Mouse (Mus musculus): ENCODE data around the gene Sapcd1. TPM values are rescaled to one million over a fixed set of nuclear protein-coding genes. Genes with fewer than 3 reads are reported as not detected.

The Sapcd1 gene
- 1.3 and 1.7 TPM in 2 replicates for polyA plus RNA-seq (2015; fragmentation: Nextera tagmentation; extraction: Ambion mirVana)

DNA sequence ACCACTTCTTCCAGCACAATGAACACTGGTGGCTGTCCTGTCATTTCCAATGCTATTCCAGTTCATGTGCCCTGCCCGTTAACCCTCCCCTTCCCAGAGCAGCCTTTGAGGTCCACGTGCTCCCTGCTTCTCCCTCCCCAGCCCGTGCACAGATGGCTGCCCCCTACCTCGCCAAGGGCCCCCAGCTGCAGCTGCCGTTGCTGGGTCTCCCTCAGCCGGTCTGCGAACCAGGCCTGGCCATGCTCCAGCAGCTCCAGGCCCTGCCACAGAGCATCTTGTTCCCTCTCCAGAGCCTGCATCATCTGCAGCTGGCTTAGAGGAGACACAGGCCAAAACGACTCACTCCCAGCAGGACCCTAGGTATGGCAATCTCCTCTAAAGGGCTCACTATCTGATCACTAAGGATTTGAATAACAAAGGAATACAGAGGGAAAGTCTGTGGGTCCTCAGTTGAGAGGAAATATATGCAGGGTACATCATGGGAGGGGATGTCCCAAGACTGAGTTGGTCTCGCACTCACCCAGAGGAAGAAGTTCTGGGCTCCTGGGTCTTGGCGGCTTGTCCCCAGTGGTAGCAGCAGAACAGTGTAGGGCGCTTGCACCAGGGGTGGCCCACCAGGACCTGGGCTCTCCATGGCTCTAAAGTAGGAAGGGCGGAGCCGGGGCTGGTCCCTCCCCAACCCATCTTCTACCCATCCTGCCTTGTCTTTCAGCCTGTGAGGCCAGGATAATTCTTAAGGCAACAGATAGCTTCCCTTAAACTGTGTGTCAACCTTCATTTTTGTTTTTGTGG, at the start of gene Sapcd1:
Gene Sapcd1 (minus strand): TSS at position 740 of the 792 bp plus-strand sequence.

DNA sequence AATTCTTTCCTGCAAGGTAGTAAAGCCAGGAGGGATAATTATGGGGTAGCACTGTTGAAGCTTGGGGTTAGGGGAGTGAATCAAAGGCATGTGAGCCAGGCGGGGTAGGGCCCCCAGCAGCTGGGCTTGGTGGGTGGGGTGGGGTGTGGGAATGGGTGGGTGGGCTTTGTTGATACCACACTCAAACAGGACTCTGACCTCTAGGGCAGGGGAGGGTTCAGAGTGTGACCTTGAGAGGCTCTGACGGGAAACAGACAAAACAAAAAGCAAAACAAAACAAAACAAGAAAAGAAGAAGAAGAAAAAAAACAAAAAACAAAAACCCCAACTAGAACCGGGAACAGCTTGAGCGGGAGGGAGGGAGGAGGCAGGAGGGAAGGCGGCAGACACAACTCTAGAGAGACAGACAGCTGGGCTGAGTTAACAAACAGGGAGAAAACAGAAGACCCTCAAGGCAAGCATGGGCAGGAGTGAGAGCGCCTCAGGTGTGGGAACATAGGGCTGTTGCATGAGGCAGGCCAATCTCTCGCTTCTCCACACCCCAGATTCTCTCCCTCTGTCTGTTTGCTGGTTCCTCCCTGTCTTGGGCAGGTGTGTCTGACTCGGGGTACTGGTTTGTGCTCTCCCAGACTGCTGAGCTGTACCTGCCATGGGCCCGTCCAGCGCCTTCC, 48.8 kb upstream of the Sapcd1 start, which contains the start of gene Ly6g6e:
Gene Ly6g6e (plus strand): TSS at position 396 of the 670 bp plus-strand sequence.

DNA sequence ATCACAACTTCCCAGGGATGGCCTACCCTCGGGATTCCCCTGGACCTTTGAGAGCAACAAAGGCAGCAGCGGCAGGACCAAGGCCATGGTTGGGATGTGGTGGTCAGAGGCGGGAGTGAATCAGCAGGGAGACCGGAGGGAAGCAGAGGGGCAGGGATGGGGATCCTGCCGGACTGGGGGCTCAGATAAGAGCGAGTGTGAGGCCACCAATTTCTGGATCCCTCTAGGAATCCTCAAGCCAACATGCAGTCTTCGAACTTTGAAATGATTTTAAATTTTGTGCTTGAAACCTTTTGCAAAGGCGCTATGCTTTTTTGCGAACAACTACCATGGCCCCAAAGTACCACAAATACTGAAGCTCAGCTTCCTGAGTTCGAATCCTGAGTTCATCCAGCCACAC, 38.3 kb upstream of the Sapcd1 start, which contains the start of gene Mpig6b:
Gene Mpig6b (minus strand): TSS at position 101 of the 400 bp plus-strand sequence.

DNA sequence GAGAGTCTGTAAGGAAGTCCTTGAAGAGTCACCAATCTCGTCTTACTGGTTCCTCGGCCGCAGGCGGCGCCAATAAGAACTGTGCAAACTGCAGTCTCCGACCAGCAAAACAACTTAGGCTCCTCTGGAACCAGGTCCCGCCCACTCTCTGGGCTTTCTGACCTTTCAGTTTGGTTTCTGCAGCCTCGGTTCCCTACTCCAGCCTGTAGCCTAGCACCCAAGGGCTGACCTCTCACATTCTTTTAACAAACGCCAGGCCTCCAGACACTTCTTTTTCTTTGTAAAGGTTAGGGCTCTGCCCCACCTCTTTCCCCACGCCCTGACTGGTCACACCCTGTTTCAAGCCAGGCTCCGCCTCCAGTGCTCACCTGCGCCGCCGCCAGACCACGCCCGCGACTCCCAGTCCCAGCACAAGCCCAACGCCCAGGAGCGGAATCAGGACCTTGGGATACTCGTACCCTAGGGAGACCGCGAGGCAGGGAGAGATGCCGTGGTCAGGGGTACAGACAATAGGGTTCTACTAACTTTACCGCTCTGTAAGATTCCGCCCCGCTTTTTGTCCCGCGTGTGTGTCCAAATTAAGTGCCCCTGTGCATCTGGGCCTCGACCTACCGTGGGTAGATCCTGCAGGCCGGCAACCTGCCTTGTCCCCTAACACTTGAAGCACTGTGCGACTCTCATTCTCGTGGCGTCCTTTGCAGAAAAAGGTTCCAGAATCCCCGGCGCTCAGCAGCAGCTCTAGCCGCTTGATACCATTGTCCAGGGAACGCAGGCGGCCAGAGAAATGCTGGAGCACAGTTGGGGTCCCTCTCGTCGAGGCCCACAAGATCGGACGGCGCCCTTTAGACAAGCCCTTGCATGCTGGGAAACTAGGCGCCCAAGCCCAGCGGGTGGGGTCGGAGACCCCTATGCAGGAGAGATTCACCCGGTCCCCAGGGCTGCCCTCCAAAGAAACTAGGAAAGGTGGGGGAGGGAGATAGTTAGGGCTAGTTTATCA, 37.4 kb upstream of the Sapcd1 start, which contains the start of gene Ly6g6c:
Gene Ly6g6c (plus strand): TSS at position 438 of the 997 bp plus-strand sequence.

DNA sequence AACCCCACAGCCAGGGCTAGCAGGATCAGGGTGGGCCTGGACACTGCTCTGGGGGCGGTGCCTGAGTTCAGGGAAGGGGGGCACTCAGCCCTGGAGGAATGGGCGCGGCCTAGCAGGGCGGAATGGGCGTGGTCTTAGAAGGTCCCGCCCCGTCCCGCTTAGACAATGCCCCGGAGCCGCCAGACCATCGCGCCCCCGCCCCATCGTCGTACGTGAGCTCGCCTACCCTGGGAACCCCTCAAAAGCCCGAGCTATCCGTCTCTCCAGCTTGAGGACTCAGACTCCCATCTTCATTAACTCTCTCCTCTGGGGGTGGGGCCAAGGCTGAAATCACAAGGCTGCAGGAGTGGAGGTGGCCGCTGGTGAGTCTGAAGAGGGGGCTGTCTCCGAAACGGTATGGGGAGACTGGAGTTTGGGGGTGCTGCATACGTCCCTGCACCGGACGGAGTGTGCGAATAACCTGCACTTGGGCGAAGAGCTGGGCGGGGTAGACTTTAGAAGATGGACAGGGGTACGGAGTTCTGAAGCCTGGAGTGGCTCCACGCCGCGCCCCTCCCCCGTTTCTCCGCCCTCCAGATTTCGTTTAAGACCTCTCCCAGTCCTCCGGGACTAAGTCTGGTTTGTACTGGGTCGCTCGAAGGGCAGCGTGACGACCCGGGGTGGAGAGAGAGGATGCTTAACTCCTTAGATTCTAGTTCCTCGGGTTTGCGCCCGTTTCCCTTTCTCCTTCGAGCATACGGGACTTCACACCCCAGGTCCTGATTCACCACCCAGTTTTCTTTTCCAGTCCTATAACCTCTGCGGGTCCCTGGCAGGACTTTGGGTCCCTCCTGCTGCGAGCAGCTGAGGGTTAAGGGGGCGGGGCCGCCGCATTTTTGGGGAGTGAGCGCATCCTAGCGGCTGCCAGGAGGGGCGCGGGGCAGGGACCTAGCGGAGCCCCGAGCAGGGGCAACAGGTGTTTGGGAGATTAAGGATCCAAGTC, 31.4 kb upstream of the Sapcd1 start, which contains the start of gene Ddah2:
Gene Ddah2 (plus strand): TSS at position 125 of the 982 bp plus-strand sequence.

DNA sequence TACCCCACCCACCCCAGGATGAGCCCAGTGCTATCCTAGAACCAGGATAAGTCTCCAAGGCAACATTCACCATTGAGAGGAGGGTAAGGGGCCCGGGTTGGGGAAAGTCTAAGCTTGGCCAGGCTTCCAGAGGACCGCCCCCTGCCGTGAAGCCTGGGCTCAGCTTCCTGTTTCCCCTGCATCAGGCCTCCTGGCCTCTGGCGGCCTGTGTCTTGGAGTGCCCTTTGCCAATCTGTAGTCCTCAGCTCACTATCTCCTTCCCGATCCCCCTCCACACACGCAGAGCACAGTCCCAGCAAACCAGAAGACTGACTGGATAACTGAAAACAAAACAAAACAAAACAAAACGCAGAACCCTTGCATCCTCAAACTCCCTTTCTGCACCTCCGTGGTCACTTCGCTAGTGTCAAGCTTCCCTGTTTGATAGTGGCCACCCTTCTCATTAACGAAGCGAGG, 21.8 kb upstream of the Sapcd1 start, which contains the start of gene Clic1:
Gene Clic1 (plus strand): TSS at position 406 of the 456 bp plus-strand sequence.

DNA sequence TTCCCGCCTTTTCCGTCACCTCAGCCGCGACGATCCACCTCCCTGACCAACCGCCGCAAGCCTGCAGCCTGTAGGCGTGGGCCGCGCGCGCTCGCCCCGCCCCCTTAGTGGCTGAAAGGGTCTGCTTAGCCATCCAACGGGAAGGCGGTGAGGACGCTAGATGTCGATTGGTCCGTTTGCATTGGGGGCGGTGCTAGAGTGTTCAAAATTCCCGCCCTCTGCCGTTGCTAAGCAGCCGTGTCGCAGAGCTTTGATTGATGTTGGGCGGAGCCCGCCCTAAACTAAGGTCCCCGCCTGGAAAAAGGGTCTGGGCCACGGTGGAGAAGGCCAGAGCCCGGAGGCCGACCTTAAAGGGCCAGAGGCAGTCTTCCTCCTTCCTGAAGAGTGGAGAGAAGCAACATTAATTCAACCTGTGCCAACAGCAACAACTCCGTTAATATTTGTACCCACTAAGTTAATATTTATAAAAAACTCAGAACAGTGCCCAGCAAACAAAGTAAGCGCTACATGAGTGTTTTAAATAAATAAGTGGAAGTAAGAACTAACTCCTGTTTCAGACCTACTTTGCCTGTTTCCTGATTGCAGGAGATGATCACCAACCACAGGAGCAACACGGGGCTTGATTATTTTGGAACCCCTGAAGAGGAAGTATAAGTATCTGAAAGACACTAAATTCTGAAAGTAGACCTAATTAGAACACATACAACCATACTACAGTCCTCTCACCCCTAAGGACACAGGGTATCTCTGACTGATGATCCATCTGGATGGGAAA, 19.1 kb upstream of the Sapcd1 start, which contains the start of gene Msh5:
Gene Msh5 (minus strand): TSS at position 65 of the 775 bp plus-strand sequence.

DNA sequence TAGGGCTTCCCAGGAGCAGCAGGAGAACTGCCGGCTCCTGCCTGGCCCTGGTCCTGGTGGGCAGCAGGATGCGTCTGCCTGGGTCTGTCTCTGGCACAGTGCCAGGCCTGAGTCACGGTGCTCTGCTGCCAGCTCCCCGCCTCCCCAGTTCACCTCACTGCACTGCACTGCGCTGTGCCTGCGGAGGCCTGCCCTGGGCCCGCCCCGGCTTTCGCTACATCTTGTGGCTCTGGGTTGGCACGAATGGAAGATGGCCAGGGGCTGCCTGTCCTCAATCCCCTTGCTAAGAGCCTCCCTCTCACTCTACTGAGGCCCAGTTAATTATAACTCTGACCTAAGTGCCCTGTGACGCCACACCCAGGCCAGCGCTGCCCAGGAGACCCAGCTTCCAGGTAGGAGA, 11.4 kb downstream of the Sapcd1 start, which contains the start of gene Vwa7:
Gene Vwa7 (plus strand): TSS at position 204 of the 400 bp plus-strand sequence.

DNA sequence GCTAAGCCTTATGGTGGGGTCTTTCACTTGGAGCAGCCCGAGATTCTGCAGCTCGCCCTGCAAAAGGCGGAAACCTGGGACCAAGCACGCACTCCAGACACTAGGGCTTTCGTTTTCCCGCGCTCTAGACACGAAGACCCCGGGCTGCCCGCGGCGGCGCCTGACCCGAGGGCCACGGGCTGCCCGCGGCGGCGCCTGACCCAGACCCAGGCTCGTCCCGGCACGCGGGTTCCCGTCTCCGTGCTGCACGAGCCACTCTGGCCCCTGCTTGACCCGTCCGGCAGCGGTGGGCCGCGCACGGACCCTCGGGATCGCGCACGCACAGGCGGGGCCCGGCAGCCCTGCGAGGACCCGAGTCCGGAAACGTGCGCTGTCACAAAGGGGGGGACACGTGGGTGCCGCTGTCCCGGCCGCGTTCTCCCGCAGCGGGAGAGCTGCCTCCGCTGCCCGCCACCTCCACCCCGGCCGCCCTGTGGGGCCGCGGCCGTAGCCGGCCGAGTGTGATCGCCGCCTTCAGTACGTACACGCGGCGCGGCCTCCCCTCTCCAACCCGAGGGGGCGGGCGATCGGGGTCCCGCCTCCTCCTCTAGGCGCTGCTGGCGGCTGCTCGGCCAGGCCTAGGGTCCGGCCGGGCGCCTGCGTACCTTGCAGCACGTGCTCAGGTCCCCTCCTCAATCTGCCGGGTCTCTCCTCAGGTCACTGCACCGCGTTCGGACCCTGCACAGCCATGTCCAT, 26.9 kb downstream of the Sapcd1 start, which contains the start of gene Vars:
Gene Vars (plus strand): TSS at position 271 of the 735 bp plus-strand sequence.

DNA sequence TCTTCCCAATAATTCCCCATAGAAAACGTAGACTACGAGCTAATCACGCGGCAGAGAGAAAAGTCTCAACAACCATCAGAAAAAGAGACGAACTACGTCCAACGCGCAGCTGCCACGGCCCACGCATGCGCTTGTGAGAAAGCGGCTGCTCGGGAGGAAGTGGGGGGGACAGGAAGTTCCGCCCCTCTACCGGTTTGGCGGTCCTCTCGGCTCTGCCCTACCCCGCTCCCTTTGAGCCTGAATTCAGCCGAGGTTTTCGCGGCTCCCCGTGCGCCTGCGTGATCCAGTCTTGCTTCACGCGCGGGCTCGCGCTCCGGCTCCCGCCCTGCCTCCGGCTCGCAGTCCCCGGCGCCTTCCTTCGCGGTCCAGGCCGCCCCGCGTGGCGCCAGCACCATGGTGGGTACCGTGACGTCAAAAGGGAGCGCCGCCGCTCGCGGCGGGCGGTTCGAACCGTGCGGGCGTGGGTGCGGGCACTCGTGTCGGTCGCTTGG, 46.1 kb downstream of the Sapcd1 start, which contains the start of gene Lsm2:
Gene Lsm2 (plus strand): TSS at position 173 of the 491 bp plus-strand sequence.

Other genes with a start within 250 kb of the Sapcd1 start
- not detected in 2 replicates for gene Cyp21a1, start 223.5 kb downstream of the Sapcd1 start, polyA plus RNA-seq (2015; fragmentation: Nextera tagmentation; extraction: Ambion mirVana)
- gene Stk19, start 191.1 kb downstream of the Sapcd1 start, polyA plus RNA-seq (2015; fragmentation: Nextera tagmentation; extraction: Ambion mirVana), result 22.1 and 24.9 TPM in 2 replicates
- gene Dxo, start 191.0 kb downstream of the Sapcd1 start, polyA plus RNA-seq (2015; fragmentation: Nextera tagmentation; extraction: Ambion mirVana), result 25.1 and 25.6 TPM in 2 replicates
- gene Skiv2l, start 177.8 kb downstream of the Sapcd1 start, polyA plus RNA-seq (2015; fragmentation: Nextera tagmentation; extraction: Ambion mirVana), result 25.2 and 29.7 TPM in 2 replicates
- gene Nelfe, start 177.6 kb downstream of the Sapcd1 start, polyA plus RNA-seq (2015; fragmentation: Nextera tagmentation; extraction: Ambion mirVana), result 50.7 and 59.0 TPM in 2 replicates
- 15.6 and 19.3 TPM in 2 replicates for gene Cfb, start 165.5 kb downstream of the Sapcd1 start, polyA plus RNA-seq (2015; fragmentation: Nextera tagmentation; extraction: Ambion mirVana)
- gene Zbtb12, start 148.5 kb downstream of the Sapcd1 start, polyA plus RNA-seq (2015; fragmentation: Nextera tagmentation; extraction: Ambion mirVana), result 0.53 and 0.86 TPM in 2 replicates
- gene Gm20547, start 146.0 kb downstream of the Sapcd1 start, polyA plus RNA-seq (2015; fragmentation: Nextera tagmentation; extraction: Ambion mirVana), result not detected in 2 replicates
- gene C2, start 129.8 kb downstream of the Sapcd1 start, polyA plus RNA-seq (2015; fragmentation: Nextera tagmentation; extraction: Ambion mirVana), result 8.9 and 9.3 TPM in 2 replicates
- gene Ehmt2, start 129.5 kb downstream of the Sapcd1 start, polyA plus RNA-seq (2015; fragmentation: Nextera tagmentation; extraction: Ambion mirVana), result 25.2 and 27.2 TPM in 2 replicates
- 2.6 and 3.3 TPM in 2 replicates for gene Slc44a4, start 113.5 kb downstream of the Sapcd1 start, polyA plus RNA-seq (2015; fragmentation: Nextera tagmentation; extraction: Ambion mirVana)
- 23.2 and 28.5 TPM in 2 replicates for gene Neu1, start 96.8 kb downstream of the Sapcd1 start, polyA plus RNA-seq (2015; fragmentation: Nextera tagmentation; extraction: Ambion mirVana)
- gene Hspa1b, start 68.8 kb downstream of the Sapcd1 start, polyA plus RNA-seq (2015; fragmentation: Nextera tagmentation; extraction: Ambion mirVana), result 4.5 and 5.2 TPM in 2 replicates
- not detected in 2 replicates for gene Gm20481, start 58.1 kb downstream of the Sapcd1 start, polyA plus RNA-seq (2015; fragmentation: Nextera tagmentation; extraction: Ambion mirVana)
- gene Hspa1a, start 55.9 kb downstream of the Sapcd1 start, polyA plus RNA-seq (2015; fragmentation: Nextera tagmentation; extraction: Ambion mirVana), result 36.7 and 39.4 TPM in 2 replicates
- gene Hspa1l, start 55.3 kb downstream of the Sapcd1 start, polyA plus RNA-seq (2015; fragmentation: Nextera tagmentation; extraction: Ambion mirVana), result 0.16 and 0.25 TPM in 2 replicates
- 82.1 and 83.5 TPM in 2 replicates for gene Lsm2, start 46.2 kb downstream of the Sapcd1 start, polyA plus RNA-seq (2015; fragmentation: Nextera tagmentation; extraction: Ambion mirVana)
- 42.0 and 44.7 TPM in 2 replicates for gene Vars, start 27.0 kb downstream of the Sapcd1 start, polyA plus RNA-seq (2015; fragmentation: Nextera tagmentation; extraction: Ambion mirVana)
- 0.19 and 0.24 TPM in 2 replicates for gene Vwa7, start 11.4 kb downstream of the Sapcd1 start, polyA plus RNA-seq (2015; fragmentation: Nextera tagmentation; extraction: Ambion mirVana)
- gene Msh5, start 18.7 kb upstream of the Sapcd1 start, polyA plus RNA-seq (2015; fragmentation: Nextera tagmentation; extraction: Ambion mirVana), result 0.88 and 1.3 TPM in 2 replicates
- 240 and 276 TPM in 2 replicates for gene Clic1, start 21.9 kb upstream of the Sapcd1 start, polyA plus RNA-seq (2015; fragmentation: Nextera tagmentation; extraction: Ambion mirVana)
- gene Ddah2, start 31.0 kb upstream of the Sapcd1 start, polyA plus RNA-seq (2015; fragmentation: Nextera tagmentation; extraction: Ambion mirVana), result 118 and 126 TPM in 2 replicates
- gene Ly6g6c, start 37.4 kb upstream of the Sapcd1 start, polyA plus RNA-seq (2015; fragmentation: Nextera tagmentation; extraction: Ambion mirVana), result 0.45 and 0.58 TPM in 2 replicates
- gene Mpig6b, start 38.2 kb upstream of the Sapcd1 start, polyA plus RNA-seq (2015; fragmentation: Nextera tagmentation; extraction: Ambion mirVana), result 0.42 and 1.7 TPM in 2 replicates
- 8.2 and 8.3 TPM in 2 replicates for gene Ly6g6e, start 48.9 kb upstream of the Sapcd1 start, polyA plus RNA-seq (2015; fragmentation: Nextera tagmentation; extraction: Ambion mirVana)
- gene Ly6g6d, start 50.0 kb upstream of the Sapcd1 start, polyA plus RNA-seq (2015; fragmentation: Nextera tagmentation; extraction: Ambion mirVana), result 1.6 and 2.2 TPM in 2 replicates
- 0.18 TPM in 1 of 2 replicates, not detected in the other for gene Ly6g6f, start 57.6 kb upstream of the Sapcd1 start, polyA plus RNA-seq (2015; fragmentation: Nextera tagmentation; extraction: Ambion mirVana)
- 93.1 and 93.2 TPM in 2 replicates for gene Abhd16a, start 61.2 kb upstream of the Sapcd1 start, polyA plus RNA-seq (2015; fragmentation: Nextera tagmentation; extraction: Ambion mirVana)
- gene Ly6g5c, start 80.3 kb upstream of the Sapcd1 start, polyA plus RNA-seq (2015; fragmentation: Nextera tagmentation; extraction: Ambion mirVana), result not detected in 2 replicates
- 0.22 and 0.35 TPM in 2 replicates for gene Ly6g5b, start 87.4 kb upstream of the Sapcd1 start, polyA plus RNA-seq (2015; fragmentation: Nextera tagmentation; extraction: Ambion mirVana)
- gene Gpank1, start 93.4 kb upstream of the Sapcd1 start, polyA plus RNA-seq (2015; fragmentation: Nextera tagmentation; extraction: Ambion mirVana), result 9.5 and 11.9 TPM in 2 replicates
- 189 and 201 TPM in 2 replicates for gene Csnk2b, start 94.0 kb upstream of the Sapcd1 start, polyA plus RNA-seq (2015; fragmentation: Nextera tagmentation; extraction: Ambion mirVana)
- 9.9 and 10.8 TPM in 2 replicates for gene D17H6S53E, start 98.4 kb upstream of the Sapcd1 start, polyA plus RNA-seq (2015; fragmentation: Nextera tagmentation; extraction: Ambion mirVana)
- gene Apom, start 104.0 kb upstream of the Sapcd1 start, polyA plus RNA-seq (2015; fragmentation: Nextera tagmentation; extraction: Ambion mirVana), result 0.95 TPM in 1 of 2 replicates, not detected in the other
- gene Bag6, start 107.2 kb upstream of the Sapcd1 start, polyA plus RNA-seq (2015; fragmentation: Nextera tagmentation; extraction: Ambion mirVana), result 28.9 and 35.6 TPM in 2 replicates
- 73.9 and 74.9 TPM in 2 replicates for gene Prrc2a, start 136.9 kb upstream of the Sapcd1 start, polyA plus RNA-seq (2015; fragmentation: Nextera tagmentation; extraction: Ambion mirVana)
- gene Aif1, start 148.1 kb upstream of the Sapcd1 start, polyA plus RNA-seq (2015; fragmentation: Nextera tagmentation; extraction: Ambion mirVana), result 11.2 and 12.6 TPM in 2 replicates
- gene Lst1, start 160.4 kb upstream of the Sapcd1 start, polyA plus RNA-seq (2015; fragmentation: Nextera tagmentation; extraction: Ambion mirVana), result 13.5 and 15.8 TPM in 2 replicates
- gene Ltb, start 166.4 kb upstream of the Sapcd1 start, polyA plus RNA-seq (2015; fragmentation: Nextera tagmentation; extraction: Ambion mirVana), result 0.53 and 0.96 TPM in 2 replicates
- 0.40 and 0.69 TPM in 2 replicates for gene Tnf, start 174.0 kb upstream of the Sapcd1 start, polyA plus RNA-seq (2015; fragmentation: Nextera tagmentation; extraction: Ambion mirVana)
- gene Lta, start 177.3 kb upstream of the Sapcd1 start, polyA plus RNA-seq (2015; fragmentation: Nextera tagmentation; extraction: Ambion mirVana), result 0.12 and 0.30 TPM in 2 replicates
- not detected in 2 replicates for gene Gm16181, start 192.8 kb upstream of the Sapcd1 start, polyA plus RNA-seq (2015; fragmentation: Nextera tagmentation; extraction: Ambion mirVana)
- 4.5 TPM in 2 replicates for gene Atp6v1g2, start 205.6 kb upstream of the Sapcd1 start, polyA plus RNA-seq (2015; fragmentation: Nextera tagmentation; extraction: Ambion mirVana)
- 7.0 and 7.5 TPM in 2 replicates for gene Nfkbil1, start 207.8 kb upstream of the Sapcd1 start, polyA plus RNA-seq (2015; fragmentation: Nextera tagmentation; extraction: Ambion mirVana)
- gene Ddx39b, start 213.7 kb upstream of the Sapcd1 start, polyA plus RNA-seq (2015; fragmentation: Nextera tagmentation; extraction: Ambion mirVana), result 170 TPM in 2 replicates
- 251 and 342 TPM in 2 replicates for gene H2-D1, start 234.7 kb upstream of the Sapcd1 start, polyA plus RNA-seq (2015; fragmentation: Nextera tagmentation; extraction: Ambion mirVana)

All from urinary bladder, postnatal 0 days (tissue).